Mouse (Mus musculus) B cell, adult 67 days (primary cell): ENCODE results near the gene Map2k6. TPM values are rescaled to one million over a fixed set of nuclear protein-coding genes. Genes with fewer than 3 reads are reported as not detected.

Experiments used
- total RNA-seq, 2 experiments: library from RNA; stranded (reverse); gene quantifications; 4 replicates each; pipeline ENCODE4 v1.2.4; 2023

Gene Map2k6
- 10 to 100 TPM; 14.0 to 15.3 TPM for total RNA-seq

DNA sequence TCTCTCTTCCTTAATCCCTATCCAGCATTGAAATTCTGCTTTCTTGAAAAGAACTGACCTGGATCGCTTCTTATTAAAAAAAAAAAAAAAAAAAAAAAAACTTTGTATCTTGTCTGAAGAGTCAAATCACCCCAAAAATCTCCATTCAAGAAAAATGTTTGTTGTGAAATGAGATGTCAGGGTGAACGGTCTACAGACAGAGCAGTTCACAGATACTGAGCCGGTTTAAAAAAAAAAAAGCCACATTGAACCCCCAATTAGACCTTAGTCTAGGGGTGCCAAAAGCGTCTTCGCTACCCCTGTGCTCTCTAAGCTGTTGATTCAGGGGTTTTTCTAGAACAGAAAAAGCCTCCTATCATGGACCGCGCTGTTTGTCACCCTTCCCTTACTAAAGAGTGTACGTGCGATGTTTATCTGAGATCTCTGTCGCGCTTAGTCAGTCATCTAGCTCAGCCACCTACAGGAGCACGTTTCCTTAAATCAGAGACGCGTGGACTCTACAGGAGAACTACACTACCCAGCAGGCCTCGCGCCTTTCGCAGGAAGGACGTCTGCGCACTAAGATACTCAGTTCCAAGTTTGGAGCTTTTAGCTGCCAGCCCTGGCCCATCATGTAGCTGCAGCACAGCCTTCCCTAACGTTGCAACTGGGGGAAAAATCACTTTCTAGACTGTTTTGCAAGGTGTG lies at the start of gene Map2k6:
Map2k6 (plus strand) TSS at position 570 of the 687 bp plus-strand sequence.

Other genes with a start within 250 kb of the Map2k6 start
- under 1 TPM in 1 of 2 experiments, not detected in 1; 0.23 TPM for gene Abca9, start 230.9 kb upstream of the Map2k6 start, total RNA-seq
- under 1 TPM; 0.62 to 0.70 TPM for gene Abca6, start 147.3 kb upstream of the Map2k6 start, total RNA-seq
- 1 to 10 TPM; 5.2 to 7.7 TPM for gene Abca5, start 61.4 kb upstream of the Map2k6 start, total RNA-seq